Mouse (Mus musculus): ENCODE results near the gene Olfr385. TPM values are rescaled to one million over a fixed set of nuclear protein-coding genes. Genes with fewer than 3 reads are reported as not detected.
"Not testable (repeated sequence)": the region's sequence is repeated elsewhere in the genome, so short reads cannot be mapped to it uniquely, and the experiment has no call there.

Olfr385 gene
- polyA plus RNA-seq (2015; fragmentation: Nextera tagmentation; extraction: Ambion mirVana), result not detected in 2 replicates

GRCm38 (mm10) chr11:73592908-73593307, at the start of gene Olfr385:
Gene Olfr385 (minus strand): TSS chr11:73593008.
- no peak for ATAC-seq
- Histone ChIP-seq H3K36me3 (ENCODE audit: control insufficient read depth, insufficient read depth) (no peaks in the 10 kb centered on the region), H3K9ac (replicated peaks; ENCODE audit: low read depth, low read length) (no peak within 1 kb of the TSS), H3K4me1 (replicated peaks; ENCODE audit: control insufficient read depth, insufficient read depth, low read length) (no peaks in the 10 kb centered on the region), H3K4me3 (replicated peaks; ENCODE audit: low read length) (no peak within 1 kb of the TSS), H3K27me3 (replicated peaks; ENCODE audit: control insufficient read depth, insufficient read depth, low read length) (no peaks in the 10 kb centered on the region), H3K4me2 (ENCODE audit: low read length) (no peak within 1 kb of the TSS), H3K27ac (ENCODE audit: low read length) (no peak within 1 kb of the TSS), H3K9me3 (ENCODE audit: control insufficient read depth, low read length) (peaks cover 4% of the 10 kb centered on the region; the same call in 1 of the 2 replicates)

GRCm38 (mm10) chr11:73598294-73598693, 5.5 kb upstream of the Olfr385 start, which contains the start of gene Olfr384:
Gene Olfr384 (plus strand): TSS chr11:73598594.
- no peak within 1 kb of the TSS for H3K27ac ChIP-seq (ENCODE audit: low read length)

GRCm38 (mm10) chr11:73583188-73583587, 9.6 kb downstream of the Olfr385 start:
- not testable (repeated sequence) for H3K4me2 ChIP-seq (ENCODE audit: low read length); ATAC-seq; H3K36me3 ChIP-seq (ENCODE audit: control insufficient read depth, insufficient read depth); H3K4me3 ChIP-seq (replicated peaks; ENCODE audit: low read length); H3K27ac ChIP-seq (ENCODE audit: low read length); H3K9me3 ChIP-seq (ENCODE audit: control insufficient read depth, low read length); H3K27me3 ChIP-seq (replicated peaks; ENCODE audit: control insufficient read depth, insufficient read depth, low read length); H3K9ac ChIP-seq (replicated peaks; ENCODE audit: low read depth, low read length); H3K4me1 ChIP-seq (replicated peaks; ENCODE audit: control insufficient read depth, insufficient read depth, low read length)
- 87% methylated on average over 1 of the region's 1 CpGs for WGBS

More at GRCm38 (mm10) chr11:73598294-73598693, 5.5 kb upstream of the Olfr385 start, which contains the start of gene Olfr384:
- no peak for ATAC-seq
- Histone ChIP-seq H3K4me3 (replicated peaks; ENCODE audit: low read length) (no peak within 1 kb of the TSS), H3K4me1 (replicated peaks; ENCODE audit: control insufficient read depth, insufficient read depth, low read length) (no peaks in the 10 kb centered on the region), H3K36me3 (ENCODE audit: control insufficient read depth, insufficient read depth) (no peaks in the 10 kb centered on the region), H3K27me3 (replicated peaks; ENCODE audit: control insufficient read depth, insufficient read depth, low read length) (no peaks in the 10 kb centered on the region), H3K9ac (replicated peaks; ENCODE audit: low read depth, low read length) (no peak within 1 kb of the TSS), H3K9me3 (ENCODE audit: control insufficient read depth, low read length) (peaks cover 4% of the 10 kb centered on the region; the same call in 1 of the 2 replicates), H3K4me2 (ENCODE audit: low read length) (no peak within 1 kb of the TSS)

GRCm38 (mm10) chr11:73579871-73580270, 12.9 kb downstream of the Olfr385 start:
- Histone ChIP-seq H3K4me1 (replicated peaks; ENCODE audit: control insufficient read depth, insufficient read depth, low read length) (no peaks in the 10 kb centered on the region), H3K36me3 (ENCODE audit: control insufficient read depth, insufficient read depth) (no peaks in the 10 kb centered on the region), H3K4me3 (replicated peaks; ENCODE audit: low read length) (no peak overlapping the region), H3K27me3 (replicated peaks; ENCODE audit: control insufficient read depth, insufficient read depth, low read length) (no peaks in the 10 kb centered on the region), H3K9ac (replicated peaks; ENCODE audit: low read depth, low read length) (no peak overlapping the region), H3K4me2 (ENCODE audit: low read length) (no peak overlapping the region), H3K27ac (ENCODE audit: low read length) (no peak overlapping the region), H3K9me3 (ENCODE audit: control insufficient read depth, low read length) (peaks cover 6% of the 10 kb centered on the region; the same call in 1 of the 2 replicates)
- no peak for ATAC-seq

Other genes starting within 250 kb of the Olfr385 start
- not detected in 2 replicates for gene Olfr20, start 242.2 kb downstream of the Olfr385 start, polyA plus RNA-seq (2015; fragmentation: Nextera tagmentation; extraction: Ambion mirVana)
- not detected in 2 replicates for gene Olfr376, start 221.8 kb downstream of the Olfr385 start, polyA plus RNA-seq (2015; fragmentation: Nextera tagmentation; extraction: Ambion mirVana)
- not detected in 2 replicates for gene Olfr1, start 193.4 kb downstream of the Olfr385 start, polyA plus RNA-seq (2015; fragmentation: Nextera tagmentation; extraction: Ambion mirVana)
- not detected in 2 replicates for gene Olfr378, start 164.5 kb downstream of the Olfr385 start, polyA plus RNA-seq (2015; fragmentation: Nextera tagmentation; extraction: Ambion mirVana)
- gene Olfr380, start 135.5 kb downstream of the Olfr385 start, polyA plus RNA-seq (2015; fragmentation: Nextera tagmentation; extraction: Ambion mirVana), result not detected in 2 replicates
- not detected in 2 replicates for gene Olfr381, start 101.4 kb downstream of the Olfr385 start, polyA plus RNA-seq (2015; fragmentation: Nextera tagmentation; extraction: Ambion mirVana)
- gene Olfr382, start 75.8 kb downstream of the Olfr385 start, polyA plus RNA-seq (2015; fragmentation: Nextera tagmentation; extraction: Ambion mirVana), result not detected in 2 replicates
- gene Olfr384, start 5.6 kb upstream of the Olfr385 start, polyA plus RNA-seq (2015; fragmentation: Nextera tagmentation; extraction: Ambion mirVana), result not detected in 2 replicates
- gene Zfp735, start 95.8 kb upstream of the Olfr385 start, polyA plus RNA-seq (2015; fragmentation: Nextera tagmentation; extraction: Ambion mirVana), result not detected in 2 replicates
- not detected in 2 replicates for gene Olfr389, start 187.7 kb upstream of the Olfr385 start, polyA plus RNA-seq (2015; fragmentation: Nextera tagmentation; extraction: Ambion mirVana)
- not detected in 2 replicates for gene Olfr390, start 190.0 kb upstream of the Olfr385 start, polyA plus RNA-seq (2015; fragmentation: Nextera tagmentation; extraction: Ambion mirVana)
- not detected in 2 replicates for gene Olfr391-ps, start 210.0 kb upstream of the Olfr385 start, polyA plus RNA-seq (2015; fragmentation: Nextera tagmentation; extraction: Ambion mirVana)
- not detected in 2 replicates for gene Olfr392, start 224.0 kb upstream of the Olfr385 start, polyA plus RNA-seq (2015; fragmentation: Nextera tagmentation; extraction: Ambion mirVana)

Measured in forebrain, embryonic 16.5 days (tissue).